Mouse (Mus musculus): ENCODE data around the gene Enkd1. TPM values are rescaled to one million over a fixed set of nuclear protein-coding genes. Genes with fewer than 3 reads are reported as not detected.
A peak's percentile ranks its signal among the peaks of the same experiment; 100 is the strongest.

Gene Enkd1
- total RNA-seq, 2 experiments from 2014 or later: 8.6 to 9.0 TPM

DNA sequence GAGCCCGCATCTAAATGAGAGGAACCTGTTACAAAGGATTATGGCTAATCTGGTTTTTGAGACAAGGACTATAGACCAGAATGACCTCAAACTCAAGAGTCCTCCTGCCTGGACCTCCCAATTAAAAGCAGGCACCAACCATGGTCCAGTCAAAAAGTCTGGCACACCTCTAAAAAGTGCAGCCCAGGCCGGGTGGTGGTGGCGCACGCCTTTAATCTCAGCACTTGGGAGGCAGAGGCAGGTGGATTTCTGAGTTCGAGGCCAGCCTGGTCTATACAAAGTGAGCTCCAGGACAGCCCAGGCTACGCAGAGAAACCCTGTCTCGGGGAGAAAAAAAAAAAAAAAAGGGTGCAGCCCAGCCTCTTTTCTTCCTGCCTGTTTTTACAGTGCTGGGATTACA, 22.7 kb downstream of the Enkd1 start:
- DNase-seq (ENCODE audit: low spot score in 2 of 2): no peak

DNA sequence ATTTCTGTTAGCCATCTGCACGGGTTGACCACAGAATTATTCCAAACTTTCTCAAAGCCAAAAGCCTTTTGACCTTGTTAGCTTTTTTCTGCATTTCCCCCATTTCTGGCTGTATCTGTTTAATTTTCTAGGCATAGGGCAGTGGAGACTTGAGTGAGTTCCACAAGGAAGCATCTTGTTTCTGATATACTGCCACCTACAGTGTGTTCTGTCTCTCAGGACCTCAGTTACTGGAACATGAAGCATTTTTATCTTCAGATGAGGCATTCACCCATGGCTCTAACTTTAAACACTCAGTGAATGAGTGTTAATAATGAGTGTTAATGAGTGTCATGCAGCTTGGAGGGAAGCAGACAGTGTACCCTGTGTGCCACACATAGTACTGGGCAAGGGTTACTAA, 30.1 kb downstream of the Enkd1 start:
- DNase-seq (ENCODE audit: low spot score in 2 of 2): no peak

DNA sequence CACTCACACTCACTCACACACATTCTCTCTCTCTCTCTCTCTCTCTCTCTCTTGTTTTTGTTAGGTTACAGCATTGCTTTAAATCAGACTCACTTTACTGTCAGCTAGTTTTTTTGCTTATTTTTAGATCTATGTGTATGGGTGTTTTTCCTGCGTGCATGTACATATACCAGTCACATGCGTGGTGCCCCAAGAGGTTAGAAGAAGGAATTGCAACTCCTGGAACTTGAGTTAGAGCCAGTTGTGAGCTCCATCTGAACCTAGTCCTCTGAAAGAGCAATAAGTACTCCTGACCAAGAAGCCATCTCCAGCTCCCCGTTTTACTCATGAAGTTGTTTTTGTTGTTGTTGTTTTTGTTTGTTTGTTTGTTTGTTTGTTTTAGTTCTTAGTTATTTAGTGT, 46.8 kb downstream of the Enkd1 start:
- peak in 1 of 2 experiments; percentile 28 for DNase-seq (ENCODE audit: low spot score in 2 of 2)

DNA sequence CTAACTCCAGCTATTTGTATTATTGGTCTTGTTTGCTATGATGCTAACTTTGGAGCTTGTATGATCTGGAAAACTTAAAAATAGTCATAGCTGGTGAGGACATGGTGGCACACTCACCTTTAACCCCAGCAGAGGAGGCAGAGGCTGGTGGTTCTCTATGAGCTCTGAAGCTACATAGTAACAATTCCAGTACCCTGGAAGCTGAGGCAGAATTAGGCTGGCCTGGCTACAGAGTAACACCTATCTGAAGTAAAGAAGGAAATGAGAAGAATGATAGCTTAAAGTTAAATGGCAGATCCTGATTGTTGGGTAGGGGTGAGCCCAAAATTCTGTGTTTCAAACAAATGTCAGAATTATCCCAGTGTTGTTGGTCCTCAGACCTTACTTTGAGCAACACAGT, 50.4 kb downstream of the Enkd1 start:
- DNase-seq (ENCODE audit: low spot score in 2 of 2): no peak

Other genes starting within 250 kb of the Enkd1 start
- gene Tppp3, start 236.7 kb downstream of the Enkd1 start, total RNA-seq (2021): 10 to 100 TPM; 29.0 to 30.2 TPM
- 10 to 100 TPM; 20.8 to 22.4 TPM for gene Zdhhc1, start 211.3 kb downstream of the Enkd1 start, total RNA-seq (2021)
- under 1 TPM; 0.18 to 0.21 TPM for gene Hsd11b2, start 189.5 kb downstream of the Enkd1 start, total RNA-seq (2021)
- gene Atp6v0d1, start 142.2 kb downstream of the Enkd1 start, total RNA-seq (2021): 100 to 1,000 TPM; 321 to 323 TPM
- 10 to 100 TPM; 81.6 to 86.9 TPM for gene Ripor1, start 103.0 kb downstream of the Enkd1 start, total RNA-seq (2021)
- gene Ctcf, start 71.6 kb downstream of the Enkd1 start, total RNA-seq (2021): 10 to 100 TPM; 60.4 to 64.1 TPM
- not detected for gene Agrp, start 70.8 kb downstream of the Enkd1 start, total RNA-seq (2021)
- gene Carmil2, start 21.9 kb downstream of the Enkd1 start, total RNA-seq (2021): 10 to 100 TPM; 64.7 to 68.4 TPM
- 10 to 100 TPM; 42.8 to 43.5 TPM for gene Acd, start 7.1 kb downstream of the Enkd1 start, total RNA-seq (2021)
- 10 to 100 TPM; 36.8 to 38.4 TPM for gene Pard6a, start 7.1 kb downstream of the Enkd1 start, total RNA-seq (2021)
- gene 4933405L10Rik, start 555 bp downstream of the Enkd1 start, total RNA-seq (2021): not detected
- gene Gfod2, start 50.5 kb upstream of the Enkd1 start, total RNA-seq (2021): 10 to 100 TPM; 21.5 to 26.7 TPM
- gene Ranbp10, start 119.1 kb upstream of the Enkd1 start, total RNA-seq (2021): 10 to 100 TPM; 25.5 to 26.0 TPM
- under 1 TPM; 0.24 to 0.85 TPM for gene Tsnaxip1, start 119.5 kb upstream of the Enkd1 start, total RNA-seq (2021)
- gene Cenpt, start 145.1 kb upstream of the Enkd1 start, total RNA-seq (2021): 10 to 100 TPM; 18.8 to 19.5 TPM
- gene Thap11, start 146.9 kb upstream of the Enkd1 start, total RNA-seq (2021): 10 to 100 TPM; 34.5 to 36.1 TPM
- gene Nutf2, start 152.4 kb upstream of the Enkd1 start, total RNA-seq (2021): 10 to 100 TPM; 36.5 to 45.5 TPM
- gene Edc4, start 172.7 kb upstream of the Enkd1 start, total RNA-seq (2021): 10 to 100 TPM; 57.2 to 66.0 TPM
- 1 to 10 TPM; 1.1 to 2.1 TPM for gene Nrn1l, start 185.4 kb upstream of the Enkd1 start, total RNA-seq (2021)
- 1 to 10 TPM; 7.2 to 9.0 TPM for gene Pskh1, start 192.2 kb upstream of the Enkd1 start, total RNA-seq (2021)
- gene Ctrl, start 225.7 kb upstream of the Enkd1 start, total RNA-seq (2021): 1 to 10 TPM; 1.2 to 1.3 TPM
- 10 to 100 TPM; 62.8 to 71.5 TPM for gene Psmb10, start 230.2 kb upstream of the Enkd1 start, total RNA-seq (2021)
- 10 to 100 TPM; 46.9 to 52.8 TPM for gene Lcat, start 235.2 kb upstream of the Enkd1 start, total RNA-seq (2021)

Measured in layer of hippocampus, postnatal 14 days (tissue).